ENCODE assay signal across 30 mouse cellular contexts in the genomic region with DNA sequence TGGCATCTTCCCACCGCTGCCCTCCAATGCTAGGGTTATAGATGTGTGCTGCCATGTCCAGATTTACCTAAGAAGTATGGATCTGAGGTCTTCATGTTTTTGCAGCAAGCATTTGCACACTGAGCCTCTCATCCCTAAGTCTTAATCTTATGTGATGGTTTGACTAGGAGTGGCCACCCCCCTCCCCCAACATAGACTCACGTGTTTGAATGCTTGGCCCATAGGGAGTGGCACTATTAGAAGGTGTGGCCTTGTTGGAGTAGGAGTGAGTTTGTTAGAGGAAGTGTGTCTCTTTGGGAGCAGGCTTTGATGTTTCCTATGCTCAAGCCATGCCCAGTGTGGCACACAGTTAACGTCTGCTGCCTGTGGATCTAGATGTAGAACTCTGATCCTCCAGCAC. TPM values are rescaled to one million over a fixed set of nuclear protein-coding genes. Genes with fewer than 3 reads are reported as not detected.
"Had no signal": no experiment of that assay in that cellular context is flagged by ENCODE, and none has a peak within 500 bp of the region (broad histone marks: within the 10 kb centered on the region; RNA-seq: fewer than 3 reads in every experiment).

No protein-coding gene starts in this region.

- DNase-seq: cerebellum, postnatal 10 days; cerebellum, postnatal 14 days; cerebellum, postnatal 25 days; cerebellum, postnatal 36 days; embryo, embryonic 11 days; forebrain, postnatal 0 days; gastrocnemius, adult 2 months; gastrocnemius, postnatal 10 days; gastrocnemius, postnatal 14 days; gastrocnemius, postnatal 25 days; gastrocnemius, postnatal 36 days; heart, adult 18-20 months; heart, adult 2 months had no signal

- ATAC-seq: forebrain, embryonic 13.5 days; forebrain, embryonic 14.5 days; forebrain, embryonic 15.5 days; forebrain, embryonic 16.5 days; forebrain, postnatal 0 days had no signal

- H3K27me3 ChIP-seq: embryonic facial prominence, embryonic 12.5 days; embryonic facial prominence, embryonic 13.5 days; embryonic facial prominence, embryonic 15.5 days; forebrain, embryonic 12.5 days; forebrain, embryonic 13.5 days; forebrain, embryonic 15.5 days had no signal

- H3K4me3 ChIP-seq: embryonic facial prominence, embryonic 10.5 days; embryonic facial prominence, embryonic 12.5 days; embryonic facial prominence, embryonic 13.5 days; embryonic facial prominence, embryonic 15.5 days; erythroblast, embryonic 14.5 days; forebrain, embryonic 10.5 days; forebrain, embryonic 12.5 days; forebrain, embryonic 13.5 days; forebrain, embryonic 15.5 days; gastrocnemius, adult 2 months; heart, adult 2 months; heart, embryonic 10.5 days had no signal

- H3K4me2 ChIP-seq: embryonic facial prominence, embryonic 12.5 days; embryonic facial prominence, embryonic 13.5 days; embryonic facial prominence, embryonic 15.5 days; forebrain, embryonic 12.5 days; forebrain, embryonic 13.5 days; forebrain, embryonic 15.5 days; heart, embryonic 11.5 days had no signal

- H3K4me1 ChIP-seq: embryonic facial prominence, embryonic 10.5 days; embryonic facial prominence, embryonic 12.5 days; embryonic facial prominence, embryonic 13.5 days; embryonic facial prominence, embryonic 15.5 days; forebrain, embryonic 10.5 days; forebrain, embryonic 12.5 days; forebrain, embryonic 13.5 days; forebrain, embryonic 15.5 days; heart, embryonic 10.5 days had no signal

- H3K9ac ChIP-seq: embryonic facial prominence, embryonic 12.5 days; embryonic facial prominence, embryonic 13.5 days; embryonic facial prominence, embryonic 15.5 days; forebrain, embryonic 12.5 days; forebrain, embryonic 13.5 days; forebrain, embryonic 15.5 days; forebrain, postnatal 0 days had no signal

- H3K27ac ChIP-seq: embryonic facial prominence, embryonic 10.5 days; embryonic facial prominence, embryonic 12.5 days; embryonic facial prominence, embryonic 13.5 days; embryonic facial prominence, embryonic 15.5 days; forebrain, embryonic 10.5 days; forebrain, embryonic 12.5 days; forebrain, embryonic 13.5 days; forebrain, embryonic 15.5 days; gastrocnemius, adult 2 months; heart, adult 2 months; heart, embryonic 10.5 days had no signal

RNA-seq across cellular contexts. Expression of gene Zfp454, which starts 8.8 kb away (rescaled TPM):
- polyA plus RNA-seq: erythroblast, embryonic 14.5 days had no signal

RNA-seq across cellular contexts. Expression of gene Grm6, which starts 28.2 kb away (rescaled TPM):
- polyA plus RNA-seq: cortical plate, adult 2 months; embryonic facial prominence, embryonic 10.5 days; embryonic facial prominence, embryonic 11.5 days; embryonic facial prominence, embryonic 12.5 days; embryonic facial prominence, embryonic 13.5 days; erythroblast, embryonic 14.5 days; forebrain, embryonic 10.5 days; forebrain, embryonic 11.5 days; forebrain, embryonic 12.5 days; forebrain, embryonic 13.5 days; forebrain, embryonic 14.5 days; forebrain, embryonic 15.5 days; forebrain, embryonic 16.5 days; forebrain, postnatal 0 days; frontal cortex, adult 2 months had no signal

RNA-seq across cellular contexts. Expression of gene Zfp879, which starts 37.3 kb away (rescaled TPM):
- polyA plus RNA-seq: erythroblast, embryonic 14.5 days had no signal

RNA-seq across cellular contexts. Expression of gene Zfp2, which starts 37.3 kb away (rescaled TPM):
- polyA plus RNA-seq: erythroblast, embryonic 14.5 days had no signal

RNA-seq across cellular contexts. Expression of gene Zfp354c, which starts 51.1 kb away (rescaled TPM):
- polyA plus RNA-seq: erythroblast, embryonic 14.5 days had no signal
